Mouse (Mus musculus) embryonic fibroblast, embryonic 13.5 days (primary cell): Measurements from ENCODE around the gene Ung.

ENCODE experiments used
- CTCF ChIP-seq: IDR thresholded peaks from 2 replicates; pipeline ENCODE4 v1.5.1; 2011; ENCODE audit warnings: mild to moderate bottlenecking, control low read depth, low read length, moderate library complexity, borderline replicate concordance; ENCODE audit not compliant: insufficient read depth
- POLR2A ChIP-seq: IDR thresholded peaks from 2 replicates; pipeline ENCODE4 v1.6.1; 2011; ENCODE audit warnings: low read depth, mild to moderate bottlenecking, control low read depth, low read length, moderate library complexity

- no peak for TF ChIP-seq CTCF
- no peak for TF ChIP-seq POLR2A
Observed at GRCm38 (mm10) chr5:114090421-114091013, 39.7 kb upstream of the Ung start.
